Mouse (Mus musculus): ENCODE measurements around the gene Gpr39. TPM values are rescaled to one million over a fixed set of nuclear protein-coding genes. Genes with fewer than 3 reads are reported as not detected.

Gpr39 gene
- total RNA-seq, 2 experiments from 2014 or later, result 0.12 to 0.30 TPM

DNA sequence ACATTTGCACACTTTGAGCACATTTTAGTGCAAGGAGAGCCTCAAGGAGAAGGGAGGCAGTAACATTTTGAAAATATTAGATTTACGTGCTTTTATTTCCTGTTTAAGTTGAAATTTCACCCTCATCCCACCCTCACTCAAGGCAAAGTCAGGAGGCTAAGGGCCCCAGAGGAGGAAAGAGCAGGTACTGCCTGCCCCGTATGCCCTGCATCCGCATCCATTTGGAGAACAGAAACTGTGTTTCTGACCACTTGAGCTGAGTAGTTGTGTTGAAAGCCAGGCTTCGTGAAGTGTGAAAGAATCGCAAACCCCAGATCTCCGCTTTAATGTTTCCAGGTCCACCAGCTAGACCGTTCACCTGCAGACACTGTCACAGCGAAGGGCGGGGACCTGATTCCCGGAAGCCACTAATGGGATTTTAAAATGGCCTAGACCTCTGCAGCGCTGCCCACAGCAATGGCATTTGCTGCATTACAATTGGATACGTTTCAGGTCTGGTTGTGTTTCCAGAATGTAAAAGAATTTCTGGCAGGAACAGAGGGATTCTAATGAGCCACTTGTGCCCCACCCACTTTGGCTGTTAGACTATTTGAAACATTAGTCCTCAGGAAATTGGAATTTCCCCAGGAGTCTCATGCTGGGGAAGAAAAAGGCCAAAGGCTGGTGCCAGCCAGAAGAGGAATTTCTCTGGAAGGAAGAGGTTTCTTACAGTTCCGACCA is 11.1 kb downstream of the Gpr39 start:
- intact Hi-C loops (cut with DNase I), result no loop called here
- peak in 1 of 2 experiments; percentile 1 for DNase-seq (ENCODE audit: extremely low spot score in 1 of 2, low spot score in 2 of 2)

DNA sequence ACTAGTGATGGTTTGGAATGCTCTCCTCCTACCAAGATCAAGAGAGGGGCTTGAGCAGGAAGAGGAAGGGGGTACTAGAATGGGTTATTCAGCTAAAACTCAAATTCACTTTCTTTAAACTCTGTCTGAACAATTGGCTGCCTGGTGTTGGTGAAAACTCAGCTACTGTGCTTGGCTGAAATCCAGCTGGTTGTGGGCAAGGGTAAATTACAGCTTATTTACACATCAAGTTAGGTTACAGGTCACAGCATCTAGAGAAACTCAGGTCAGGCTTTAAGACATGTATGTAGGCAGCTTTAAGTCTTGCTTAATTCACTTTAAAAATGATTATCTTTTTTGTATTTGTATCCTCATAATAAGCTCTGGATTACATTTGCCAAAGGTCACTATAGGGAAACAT is 16.7 kb downstream of the Gpr39 start:
- no peak for DNase-seq (ENCODE audit: extremely low spot score in 1 of 2, low spot score in 2 of 2)
- intact Hi-C loops (cut with DNase I), result no loop called here

DNA sequence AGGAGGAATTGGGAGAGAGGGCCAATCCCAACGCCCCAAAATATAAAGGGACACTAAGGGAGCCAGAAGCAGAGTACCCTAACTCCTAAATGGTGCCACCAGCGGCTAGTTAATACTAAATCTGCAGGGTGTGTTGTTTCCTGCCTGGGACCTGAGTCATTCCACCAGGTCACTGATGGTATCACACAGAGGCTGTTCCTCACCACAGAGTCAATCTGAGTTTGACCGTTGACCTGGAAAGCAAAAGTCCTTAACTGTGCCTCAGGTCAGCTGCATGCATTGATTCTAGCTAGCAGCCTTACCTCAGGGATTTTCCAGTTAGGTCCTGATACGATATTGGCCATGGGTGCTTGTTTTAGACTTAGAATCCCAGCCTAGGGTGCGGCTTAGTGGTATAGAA is 17.5 kb downstream of the Gpr39 start:
- no peak for DNase-seq (ENCODE audit: extremely low spot score in 1 of 2, low spot score in 2 of 2)
- intact Hi-C loops (cut with DNase I), result no loop called here

DNA sequence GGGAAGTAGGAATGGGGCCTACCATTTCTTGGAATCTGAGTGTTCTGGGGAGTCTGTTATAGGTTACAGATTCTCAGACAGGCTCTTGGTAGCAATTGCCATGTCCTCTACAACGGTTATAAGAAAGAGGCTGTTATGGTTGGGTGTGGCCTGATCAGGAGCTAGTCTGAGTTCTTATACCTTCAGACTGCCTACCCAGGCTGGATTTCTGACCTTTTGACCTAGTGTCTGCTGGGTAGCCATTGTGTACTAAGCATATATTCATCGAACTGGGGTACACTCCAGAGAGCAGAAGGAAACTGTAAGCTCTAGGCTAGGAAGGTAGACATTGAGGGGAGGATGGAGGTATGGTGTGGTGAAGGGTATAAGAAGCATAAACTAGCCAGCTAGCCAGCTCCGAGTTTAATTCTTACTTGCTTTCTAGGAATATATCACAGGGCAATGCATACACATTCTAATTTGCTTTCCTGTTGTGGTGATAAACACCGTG is 24.4 kb downstream of the Gpr39 start:
- intact Hi-C loops (cut with DNase I), result no loop called here

DNA sequence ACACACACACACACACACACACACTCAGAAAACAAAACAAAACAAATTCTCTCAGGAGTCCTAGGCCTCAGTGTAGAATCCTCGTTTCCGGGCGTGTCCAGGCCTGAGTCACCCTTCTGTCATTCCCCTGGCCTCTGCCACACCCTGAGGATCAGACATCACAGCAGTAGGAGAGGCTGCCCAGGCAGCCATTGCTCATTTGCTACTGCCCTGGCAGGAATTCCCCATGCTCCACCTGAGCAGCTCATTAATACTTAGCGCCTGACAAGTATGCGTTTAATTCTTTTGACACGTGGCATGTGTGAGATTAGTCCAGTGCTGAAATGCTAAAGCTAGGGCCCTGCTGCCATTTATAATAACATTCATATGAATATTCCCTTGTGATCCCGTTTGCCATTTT is 25.0 kb downstream of the Gpr39 start:
- intact Hi-C loops (cut with DNase I), result no loop called here
- no peak for DNase-seq (ENCODE audit: extremely low spot score in 1 of 2, low spot score in 2 of 2)

More for the DNA sequence above, 24.4 kb downstream of the Gpr39 start:
- no peak for DNase-seq (ENCODE audit: extremely low spot score in 1 of 2, low spot score in 2 of 2)

DNA sequence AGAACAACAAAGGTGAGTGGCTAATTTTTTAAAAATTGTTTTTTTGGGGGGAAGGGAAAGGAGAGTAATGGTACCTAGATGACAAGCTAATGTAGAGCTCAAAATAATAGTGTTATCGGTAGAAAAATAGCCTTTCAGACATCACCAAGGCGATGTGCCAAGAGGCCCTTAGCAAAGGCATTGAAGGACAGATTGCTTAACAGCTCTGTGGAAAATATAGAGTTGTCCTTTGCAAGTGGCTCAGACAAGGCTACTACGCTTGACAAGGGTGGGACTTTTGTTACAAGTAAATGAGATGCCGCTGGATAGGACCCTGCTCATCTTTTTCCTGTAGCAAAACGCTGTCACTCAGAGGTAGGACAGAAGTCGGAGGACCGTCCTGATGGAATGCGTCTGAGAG is 25.5 kb downstream of the Gpr39 start:
- DNase-seq (ENCODE audit: extremely low spot score in 1 of 2, low spot score in 2 of 2), result no peak
- intact Hi-C loops (cut with DNase I), result no loop called here

DNA sequence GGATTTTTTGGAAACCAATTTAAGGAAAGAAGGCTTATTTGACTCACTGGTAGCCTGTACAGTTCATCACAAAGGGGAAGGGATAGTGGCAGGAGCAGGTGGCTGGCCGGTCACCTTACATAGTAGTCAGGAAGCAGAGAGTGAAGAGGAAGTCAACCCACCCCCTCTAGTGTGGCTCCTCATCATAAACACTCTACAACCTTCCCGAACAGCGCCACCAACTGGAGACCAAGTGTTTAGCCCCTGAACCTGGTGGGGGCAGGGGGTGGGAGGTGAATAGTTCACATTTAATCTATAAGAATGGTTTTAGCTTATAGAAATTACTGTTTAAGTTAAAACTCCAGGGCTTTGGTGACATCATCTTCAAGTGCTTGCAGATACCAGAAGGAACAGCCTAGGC is 28.6 kb downstream of the Gpr39 start:
- DNase-seq (ENCODE audit: extremely low spot score in 1 of 2, low spot score in 2 of 2), result no peak
- intact Hi-C loops (cut with DNase I), result no loop called here

DNA sequence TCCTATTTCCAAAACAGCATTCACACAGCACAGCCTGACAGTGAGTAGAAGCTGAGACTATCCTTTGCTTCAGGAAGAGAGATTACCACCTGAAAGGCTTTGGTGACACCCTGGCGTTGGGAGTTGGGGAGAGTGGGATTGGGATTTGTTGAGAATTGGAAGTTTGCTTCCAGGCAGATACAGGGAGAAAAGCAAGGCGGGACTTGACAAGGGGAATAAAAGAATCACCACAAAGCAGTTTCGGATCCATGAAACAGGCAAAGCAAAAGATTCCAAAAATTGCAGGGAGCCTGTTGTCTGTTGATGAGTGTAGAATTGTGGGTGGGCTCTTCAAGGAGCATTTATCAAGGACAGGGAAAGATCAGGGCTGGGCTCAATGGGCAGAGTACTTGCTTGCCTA is 38.5 kb downstream of the Gpr39 start:
- no peak for DNase-seq (ENCODE audit: extremely low spot score in 1 of 2, low spot score in 2 of 2)
- intact Hi-C loops (cut with DNase I), result no loop called here

DNA sequence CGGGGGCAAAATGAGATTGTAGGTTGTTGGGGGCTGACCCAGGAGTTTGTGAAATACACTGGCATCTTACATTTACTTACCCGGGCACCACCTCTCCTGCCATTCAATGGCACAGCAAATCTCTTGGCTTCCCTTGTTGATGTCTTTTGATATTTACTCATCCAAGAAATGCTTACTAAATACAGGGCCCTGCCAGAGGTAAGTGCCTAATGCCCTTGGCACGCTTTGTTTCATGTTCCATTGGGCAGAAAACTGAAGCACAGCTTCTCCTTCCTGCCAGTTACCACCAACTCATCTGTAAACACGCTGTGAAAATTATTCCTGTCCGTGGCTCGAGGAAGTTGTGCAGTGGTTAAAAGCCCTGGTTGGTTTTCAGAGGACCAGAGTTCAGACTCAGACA is 39.4 kb downstream of the Gpr39 start:
- intact Hi-C loops (cut with DNase I), result no loop called here
- no peak for DNase-seq (ENCODE audit: extremely low spot score in 1 of 2, low spot score in 2 of 2)

DNA sequence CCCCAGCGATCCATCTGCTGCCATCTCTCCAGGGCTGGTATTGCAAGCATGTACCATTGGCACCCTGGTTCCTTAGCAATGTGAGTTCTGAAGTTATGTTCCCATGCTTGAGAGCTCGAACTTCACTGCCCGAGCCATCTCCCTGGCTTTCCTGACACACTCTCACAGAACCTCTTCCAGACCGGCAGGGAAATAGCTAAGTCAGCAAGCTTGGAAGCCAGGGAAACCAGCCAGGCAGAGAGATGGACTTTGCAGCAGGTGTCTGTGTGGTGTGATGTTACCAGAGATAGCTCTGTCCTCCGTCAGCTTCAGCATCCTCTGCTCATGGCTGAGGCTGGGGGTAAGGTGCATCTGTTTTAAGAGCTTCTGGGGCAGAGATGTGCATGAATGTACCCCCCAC is 41.1 kb downstream of the Gpr39 start:
- no peak for DNase-seq (ENCODE audit: extremely low spot score in 1 of 2, low spot score in 2 of 2)

DNA sequence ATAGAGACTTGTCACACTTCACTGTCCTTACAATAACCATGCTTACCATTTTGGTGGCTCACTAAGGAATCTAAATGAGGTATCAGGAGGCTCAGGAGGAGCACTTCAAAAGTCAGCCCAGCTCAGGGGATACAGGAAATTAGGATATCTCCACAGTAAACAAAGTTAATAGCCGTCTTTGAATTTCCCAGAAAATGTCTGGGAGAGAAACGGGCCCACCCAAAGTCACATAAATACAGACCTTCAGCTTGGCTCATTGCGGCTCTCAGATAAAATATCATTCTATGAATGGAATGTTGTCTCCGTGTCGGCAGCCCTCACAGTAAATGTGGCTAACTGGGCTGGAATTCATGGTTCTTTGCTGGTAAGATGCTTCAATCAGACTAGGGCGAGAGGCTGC is 42.3 kb downstream of the Gpr39 start:
- intact Hi-C loops (cut with DNase I), result no loop called here
- no peak for DNase-seq (ENCODE audit: extremely low spot score in 1 of 2, low spot score in 2 of 2)

More for the DNA sequence above, 41.1 kb downstream of the Gpr39 start:
- intact Hi-C loops (cut with DNase I), result no loop called here

DNA sequence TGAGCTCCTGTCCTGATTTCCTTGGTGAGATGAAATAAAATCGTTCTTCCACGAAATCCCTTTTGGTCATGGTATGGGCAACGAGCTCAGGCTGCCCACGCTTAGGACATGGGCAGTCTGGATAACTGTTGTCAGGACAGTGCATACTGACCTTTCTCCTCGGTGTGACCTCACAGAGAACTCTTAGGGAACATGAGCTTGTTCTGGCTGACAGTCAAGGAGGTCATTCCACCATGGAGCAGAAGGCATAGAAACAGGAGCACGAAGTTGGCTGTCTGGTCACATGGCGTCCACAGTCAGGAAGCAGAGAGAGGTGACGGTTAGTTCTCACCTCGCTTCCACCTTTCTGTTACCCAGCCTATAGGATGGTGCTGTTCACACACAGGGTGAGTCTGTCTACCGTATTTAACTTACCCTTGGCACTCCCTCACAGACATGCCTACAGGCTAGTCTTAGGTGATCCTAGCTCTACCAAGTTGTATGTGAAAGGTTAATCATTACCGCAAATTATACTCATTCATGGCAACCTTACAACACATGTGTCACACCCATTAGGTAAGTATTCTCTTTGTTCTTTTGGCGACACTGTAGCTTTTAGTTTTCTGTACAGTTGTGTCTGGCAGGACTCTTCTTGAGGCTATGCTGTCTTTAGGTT is 44.4 kb downstream of the Gpr39 start:
- DNase-seq (ENCODE audit: extremely low spot score in 1 of 2, low spot score in 2 of 2), result no peak
- intact Hi-C loops (cut with DNase I), result no loop called here

DNA sequence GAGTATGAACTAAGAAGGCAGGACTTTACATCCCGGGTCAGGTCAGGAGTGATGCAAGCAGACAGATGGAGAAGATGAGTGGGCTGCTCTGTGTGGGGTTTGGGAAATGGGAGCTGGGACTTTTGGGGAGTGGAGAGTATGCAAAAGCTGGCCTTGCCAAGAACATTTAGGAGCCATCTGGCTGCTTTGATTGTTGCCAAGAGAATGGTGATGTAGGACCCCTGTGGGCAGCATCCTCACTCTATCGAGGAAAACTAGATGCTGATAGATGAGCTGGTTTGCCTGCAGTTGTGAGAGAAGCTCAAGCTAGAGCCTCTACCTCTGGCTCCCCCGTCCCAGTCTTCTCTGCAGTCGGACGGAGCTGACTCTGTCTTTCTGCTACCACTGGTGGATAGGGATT is 47.5 kb downstream of the Gpr39 start:
- intact Hi-C loops (cut with DNase I), result no loop called here

DNA sequence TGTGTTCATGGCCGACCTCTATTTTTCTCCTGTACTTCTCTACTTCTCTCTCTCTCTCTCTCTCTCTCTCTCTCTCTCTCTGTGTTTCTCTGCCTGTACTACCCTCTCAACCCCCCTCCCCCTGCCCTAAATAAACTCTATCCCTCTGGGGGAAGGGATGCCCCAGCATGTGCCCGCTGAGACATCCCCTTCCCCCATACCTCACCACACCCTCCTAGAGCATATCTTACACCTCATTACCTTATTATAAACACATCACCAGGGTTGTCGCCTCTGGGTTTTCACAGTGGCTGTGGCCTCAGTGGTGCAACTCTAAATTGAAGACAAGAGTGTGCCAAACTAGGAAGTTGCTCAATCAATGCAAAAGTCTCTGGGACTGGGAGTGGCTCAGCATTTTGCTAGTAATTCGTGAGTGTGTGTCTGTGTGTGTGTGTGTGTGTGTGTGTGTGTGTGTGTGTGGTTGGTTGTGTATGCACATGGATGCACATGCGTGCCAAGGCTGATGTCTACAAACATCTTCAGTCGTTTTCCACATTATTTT is 52.3 kb downstream of the Gpr39 start:
- no peak for DNase-seq (ENCODE audit: extremely low spot score in 1 of 2, low spot score in 2 of 2)
- intact Hi-C loops (cut with DNase I), result no loop called here

More for the DNA sequence above, 47.5 kb downstream of the Gpr39 start:
- DNase-seq (ENCODE audit: extremely low spot score in 1 of 2, low spot score in 2 of 2), result peak; percentile 33 to 63

DNA sequence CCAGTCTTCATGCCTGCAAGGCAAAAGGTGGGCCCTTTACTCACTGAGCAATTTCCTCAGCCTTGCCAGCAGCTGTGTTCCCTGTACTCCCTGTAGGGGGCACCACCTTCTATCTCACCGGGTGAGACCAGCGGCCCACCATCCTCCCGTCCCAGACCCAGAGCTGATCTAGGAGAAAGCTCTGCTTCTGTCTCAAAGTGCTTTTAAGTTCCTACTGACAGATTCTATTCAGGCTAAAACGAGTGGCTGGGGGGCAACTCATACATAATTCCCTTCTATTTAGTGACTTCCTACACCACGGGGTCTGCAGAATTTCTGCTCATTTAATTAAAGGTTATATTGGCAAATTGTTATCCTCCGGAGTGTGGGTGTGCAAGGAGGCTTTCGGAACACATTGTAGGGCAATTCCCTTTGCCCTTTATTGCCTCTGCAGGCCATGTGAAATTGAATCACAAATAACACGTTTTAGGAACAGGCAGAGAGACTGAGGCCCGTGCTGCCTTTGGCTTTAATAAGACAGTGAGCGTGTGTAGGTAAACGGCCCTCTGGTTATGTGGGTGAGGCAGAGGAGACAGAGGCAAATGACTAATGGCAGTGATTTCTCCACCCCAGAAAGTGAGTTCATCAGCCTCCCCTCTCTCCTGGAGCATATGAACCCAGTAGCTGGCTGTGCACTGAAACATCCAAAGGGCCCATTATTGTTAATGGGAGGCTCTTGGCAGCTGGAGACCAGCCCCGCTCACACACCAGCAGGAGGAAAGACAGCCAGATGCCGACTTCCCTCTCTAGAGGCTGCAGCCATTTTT is 53.1 kb downstream of the Gpr39 start:
- intact Hi-C loops (cut with DNase I), result no loop called here
- no peak for DNase-seq (ENCODE audit: extremely low spot score in 1 of 2, low spot score in 2 of 2)

DNA sequence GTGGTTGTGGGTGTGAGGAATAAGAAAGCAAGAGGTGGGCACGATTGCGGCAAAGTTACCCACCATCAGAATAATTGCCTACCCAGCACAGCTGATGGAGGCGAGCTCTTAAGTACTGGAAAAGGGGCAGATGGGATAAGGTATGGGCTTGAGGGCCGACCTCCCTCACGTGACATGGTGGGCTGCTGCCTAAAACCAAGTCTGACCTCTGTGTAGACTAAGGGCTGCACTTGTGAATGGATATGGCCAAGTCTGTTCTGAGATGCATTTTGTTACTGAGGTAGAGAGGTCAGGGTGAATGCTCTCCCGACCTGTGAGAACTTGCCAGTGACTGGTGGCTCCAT is 53.7 kb downstream of the Gpr39 start:
- DNase-seq (ENCODE audit: extremely low spot score in 1 of 2, low spot score in 2 of 2), result no peak
- intact Hi-C loops (cut with DNase I), result no loop called here

DNA sequence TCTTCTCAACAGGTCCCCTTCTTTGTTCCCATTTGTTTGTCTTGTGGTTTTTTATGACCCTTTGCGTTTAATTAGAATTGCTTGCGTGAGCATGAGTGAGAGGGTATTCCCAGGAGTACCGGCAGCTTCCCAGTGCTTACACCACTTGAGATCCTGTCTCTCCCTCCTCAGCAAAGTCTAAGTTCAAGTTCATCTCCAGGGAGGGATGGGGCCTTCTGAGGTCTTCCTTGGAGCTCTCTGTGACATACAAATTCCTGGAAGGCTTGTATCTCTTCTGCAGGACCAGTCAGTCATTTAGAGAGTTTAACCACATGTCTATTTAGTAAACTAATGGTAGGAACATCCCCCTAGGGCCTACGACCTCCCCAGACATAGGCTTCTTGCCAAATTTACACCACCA is 55.1 kb downstream of the Gpr39 start:
- intact Hi-C loops (cut with DNase I), result no loop called here
- DNase-seq (ENCODE audit: extremely low spot score in 1 of 2, low spot score in 2 of 2), result no peak

DNA sequence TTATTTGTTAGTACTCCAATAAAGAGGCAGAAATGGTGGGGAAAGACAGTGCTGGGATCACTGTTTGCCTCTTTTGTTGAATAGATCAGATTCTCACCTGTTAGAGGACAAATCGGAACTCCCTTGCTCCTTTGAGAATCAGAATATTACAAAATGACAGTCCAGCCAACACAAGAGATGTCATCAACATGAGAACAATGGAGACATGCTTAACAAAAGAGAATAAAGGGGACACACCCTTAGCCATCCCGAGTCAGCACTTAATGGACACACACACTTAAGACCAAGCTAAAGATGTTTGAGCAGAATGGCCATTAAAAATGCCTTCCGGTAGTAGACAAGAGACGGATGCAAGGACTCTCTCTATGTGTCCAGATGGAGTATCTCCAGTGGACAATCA is 68.0 kb downstream of the Gpr39 start:
- DNase-seq (ENCODE audit: extremely low spot score in 1 of 2, low spot score in 2 of 2), result no peak
- intact Hi-C loops (cut with DNase I), result no loop called here

DNA sequence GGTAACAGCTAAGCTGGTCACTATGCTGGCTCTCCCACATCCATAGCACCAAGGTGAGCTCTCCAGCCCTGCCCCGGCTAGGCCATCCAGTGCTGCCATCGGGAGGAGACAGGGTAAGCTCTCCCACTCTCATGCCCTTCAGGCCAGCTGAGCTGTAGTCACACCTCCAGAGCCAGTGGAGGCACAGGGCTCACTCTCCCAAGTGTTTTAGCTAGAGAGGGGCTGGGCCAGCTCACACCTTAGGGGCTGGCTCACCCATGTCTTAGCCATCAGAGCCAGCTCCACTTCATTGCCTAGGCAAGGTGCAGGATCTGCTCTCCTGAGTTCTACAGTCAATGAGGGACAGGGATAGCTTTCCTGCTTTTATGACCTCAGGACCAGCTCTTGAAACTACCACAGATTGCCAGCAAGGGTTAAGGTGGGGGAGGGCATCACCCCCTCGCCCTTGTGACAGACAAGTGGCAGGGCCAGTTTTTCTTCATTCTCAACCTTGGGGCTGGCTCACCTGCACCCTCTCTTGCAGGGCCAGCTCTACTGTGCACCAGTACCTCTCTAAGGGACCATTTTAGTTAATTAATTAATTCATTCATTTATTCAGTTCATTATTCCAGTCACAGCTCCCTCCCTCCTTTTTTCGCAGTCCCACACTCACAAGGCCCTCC is 78.7 kb downstream of the Gpr39 start:
- intact Hi-C loops (cut with DNase I), result no loop called here
- DNase-seq (ENCODE audit: extremely low spot score in 1 of 2, low spot score in 2 of 2), result no peak
